Mouse (Mus musculus): ENCODE data around the gene Polr2g. TPM values are rescaled to one million over a fixed set of nuclear protein-coding genes. Genes with fewer than 3 reads are reported as not detected.
"Not testable (repeated sequence)": the region's sequence is repeated elsewhere in the genome, so short reads cannot be mapped to it uniquely, and the experiment has no call there.

Gene Polr2g
- polyA plus RNA-seq (2016; fragmentation: Nextera tagmentation; extraction: Ambion mirVana), result 166 and 170 TPM in 2 replicates

DNA sequence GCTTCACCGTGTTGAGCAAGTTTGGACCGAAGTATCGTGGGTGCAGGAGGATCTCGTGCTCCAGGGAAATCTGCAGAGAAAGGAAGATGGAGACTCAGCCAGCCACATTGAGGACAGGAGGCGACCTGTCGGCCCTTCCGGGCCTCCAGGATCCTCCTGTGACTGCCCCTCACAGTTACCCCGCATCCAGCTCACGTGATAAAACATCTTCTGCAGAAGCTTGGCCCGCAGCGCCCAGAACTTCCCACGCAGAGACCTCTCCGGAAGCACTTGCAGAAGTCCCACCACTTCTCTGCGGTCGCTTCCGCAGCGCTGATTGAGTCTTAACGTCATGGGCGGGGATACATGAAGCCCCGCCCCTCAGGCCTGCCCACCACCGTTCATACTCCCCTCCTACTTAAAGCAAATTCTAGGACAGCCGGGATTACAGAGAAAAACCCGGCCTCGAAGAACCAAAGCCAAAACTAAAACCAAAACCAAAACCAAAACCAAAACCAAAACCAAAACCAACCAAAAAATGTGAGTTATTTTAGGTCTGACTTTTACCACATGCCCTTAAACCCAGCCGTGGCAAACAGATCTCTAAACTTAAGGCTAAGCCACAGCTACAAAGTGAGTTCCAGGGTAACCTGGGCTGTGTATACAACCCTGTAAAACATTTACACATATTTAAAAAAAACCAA is at the start of gene Polr2g:
Gene Polr2g (minus strand): TSS at position 314 of the 683 bp plus-strand sequence.
- Histone ChIP-seq H3K9ac (peak within 1 kb of the TSS; percentile 85), H3K27ac (peak within 1 kb of the TSS; percentile 73), H3K9me3 (0 out of 2 replicates have a peak, but pooled peaks cover under 1% of the 10 kb centered on the region), H3K4me3 (peak within 1 kb of the TSS; percentile 90), H3K27me3 (no peaks in the 10 kb centered on the region), H3K4me2 (replicated peaks) (peak within 1 kb of the TSS; percentile 90), H3K36me3 (peaks cover 24% of the 10 kb centered on the region), H3K4me1 (peaks cover 15% of the 10 kb centered on the region)
- peak; percentile 53 for ATAC-seq (ENCODE audit: insufficient number of reproducible peaks, insufficient read depth, low FRiP score, low TSS enrichment)
- WGBS, result 2% methylated on average over 25 of the region's 25 CpGs

DNA sequence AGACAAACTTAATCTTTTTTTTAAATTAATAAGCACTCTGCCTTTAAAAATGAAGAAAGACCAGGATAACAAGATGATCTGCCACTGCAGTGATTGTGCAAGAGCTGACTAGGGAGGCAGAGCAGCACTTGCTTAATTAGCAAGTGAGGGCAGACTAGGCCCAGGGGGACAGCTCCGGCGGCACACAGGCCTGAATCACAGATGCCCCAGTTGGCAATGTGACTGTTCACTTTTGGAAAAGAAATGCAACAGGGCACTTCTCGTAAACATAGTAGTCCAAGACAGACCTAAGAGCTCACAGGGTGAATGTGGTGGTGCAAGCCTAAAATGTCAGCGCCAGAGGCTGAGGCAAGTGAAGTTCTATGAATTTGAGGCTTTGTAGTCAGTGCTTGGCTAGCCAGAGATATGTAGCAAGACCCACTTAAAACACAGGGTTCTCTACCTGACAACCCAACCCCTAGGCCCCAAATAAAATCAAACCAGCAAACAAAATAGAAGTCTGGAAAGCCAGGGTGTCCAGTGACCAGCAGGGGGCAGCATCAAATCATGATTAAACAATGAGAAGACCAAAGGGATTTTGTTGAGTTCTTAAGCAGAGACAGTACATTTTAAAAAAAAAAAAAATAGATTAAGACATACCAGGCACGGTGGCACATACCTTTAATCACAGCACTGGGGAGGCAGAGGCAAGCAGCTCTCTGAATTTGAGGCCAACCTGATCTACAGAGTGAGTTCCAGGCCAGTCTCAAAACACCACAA is 46.2 kb upstream of the Polr2g start:
- Histone ChIP-seq H3K4me1 (peaks cover 16% of the 10 kb centered on the region), H3K27me3 (no peaks in the 10 kb centered on the region), H3K27ac (no peak overlapping the region), H3K4me3 (no peak overlapping the region), H3K9ac (no peak overlapping the region), H3K9me3 (no peaks in the 10 kb centered on the region), H3K4me2 (replicated peaks) (no peak overlapping the region), H3K36me3 (peaks cover 25% of the 10 kb centered on the region)
- 61% methylated on average over 5 of the region's 5 CpGs for WGBS
- ATAC-seq (ENCODE audit: insufficient number of reproducible peaks, insufficient read depth, low FRiP score, low TSS enrichment), result no peak

DNA sequence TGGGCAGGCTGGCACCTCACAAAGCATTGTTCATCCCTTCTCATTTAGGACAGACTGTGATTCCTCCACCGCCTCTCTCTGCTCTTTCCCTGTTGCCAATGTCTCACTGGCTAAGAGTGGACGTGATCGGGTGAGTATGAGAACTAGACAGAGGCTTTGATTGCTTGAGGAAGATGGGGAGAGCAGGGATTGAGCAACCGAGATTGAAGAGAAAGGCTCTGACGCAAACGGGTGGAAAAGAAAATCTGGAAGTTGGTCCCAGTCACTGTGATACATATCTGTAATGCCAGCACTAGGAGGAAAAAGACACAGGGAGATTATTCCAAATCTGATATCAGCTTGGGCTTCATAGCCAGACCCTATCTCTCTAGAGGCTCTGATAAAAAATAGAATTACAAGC is 44.6 kb upstream of the Polr2g start:
- H3K4me2 ChIP-seq (replicated peaks), result no peak overlapping the region

GRCm38 (mm10) chr19:8841012-8841411 is 42.6 kb upstream of the Polr2g start:
- H3K36me3 ChIP-seq, result peaks cover 6% of the 10 kb centered on the region; the same call in 1 of the 2 replicates
- H3K27me3 ChIP-seq, result no peaks in the 10 kb centered on the region
- no peaks in the 10 kb centered on the region for H3K9me3 ChIP-seq
- peak overlapping the region; percentile 79 for H3K4me2 ChIP-seq (replicated peaks)
- WGBS, result 93% methylated on average over 7 of the region's 7 CpGs
- 0 out of 2 replicates have a peak overlapping the region, but pooled peaks have one; percentile 34 for H3K9ac ChIP-seq
- H3K4me1 ChIP-seq, result peaks cover 31% of the 10 kb centered on the region
- no peak overlapping the region for H3K27ac ChIP-seq
- no peak for ATAC-seq (ENCODE audit: insufficient number of reproducible peaks, insufficient read depth, low FRiP score, low TSS enrichment)
- no peak overlapping the region for H3K4me3 ChIP-seq

More for the DNA sequence above, 44.6 kb upstream of the Polr2g start:
- H3K4me3 ChIP-seq, result no peak overlapping the region
- H3K27ac ChIP-seq, result no peak overlapping the region
- no peaks in the 10 kb centered on the region for H3K9me3 ChIP-seq
- peaks cover 30% of the 10 kb centered on the region for H3K4me1 ChIP-seq
- 88% methylated on average over 6 of the region's 6 CpGs for WGBS
- no peak for ATAC-seq (ENCODE audit: insufficient number of reproducible peaks, insufficient read depth, low FRiP score, low TSS enrichment)
- no peak overlapping the region for H3K9ac ChIP-seq
- peaks cover 25% of the 10 kb centered on the region for H3K36me3 ChIP-seq
- H3K27me3 ChIP-seq, result no peaks in the 10 kb centered on the region

- peaks cover 31% of the 10 kb centered on the region for H3K4me1 ChIP-seq
Observed at GRCm38 (mm10) chr19:8839908-8840791, 41.8 kb upstream of the Polr2g start.

GRCm38 (mm10) chr19:8839103-8839907 is 40.9 kb upstream of the Polr2g start, which contains the start of gene Gng3:
Gene Gng3, minus strand, starts transcription at chr19:8839194.
- Histone ChIP-seq H3K4me1 (peaks cover 31% of the 10 kb centered on the region), H3K36me3 (peaks cover 17% of the 10 kb centered on the region), H3K27ac (peak within 1 kb of the TSS; percentile 97), H3K9ac (peak within 1 kb of the TSS; percentile 67), H3K9me3 (no peaks in the 10 kb centered on the region), H3K4me2 (replicated peaks) (peak within 1 kb of the TSS; percentile 79), H3K4me3 (peak within 1 kb of the TSS; percentile 49), H3K27me3 (no peaks in the 10 kb centered on the region)
- peak; percentile 73 for ATAC-seq (ENCODE audit: insufficient number of reproducible peaks, insufficient read depth, low FRiP score, low TSS enrichment)
- WGBS, result 44% methylated on average over 11 of the region's 11 CpGs

More at GRCm38 (mm10) chr19:8839908-8840791, 41.8 kb upstream of the Polr2g start:
- no peaks in the 10 kb centered on the region for H3K27me3 ChIP-seq
- H3K27ac ChIP-seq, result 0 out of 2 replicates have a peak overlapping the region, but pooled peaks have one; percentile 11
- H3K9me3 ChIP-seq, result no peaks in the 10 kb centered on the region
- 21% methylated on average over 29 of the region's 29 CpGs for WGBS
- peaks cover 12% of the 10 kb centered on the region; the same call in 1 of the 2 replicates for H3K36me3 ChIP-seq
- peak overlapping the region; percentile 79 for H3K4me2 ChIP-seq (replicated peaks)
- peak overlapping the region; percentile 42 for H3K4me3 ChIP-seq
- peak; percentile 8; the same call in 1 of the 2 replicates for ATAC-seq (ENCODE audit: insufficient number of reproducible peaks, insufficient read depth, low FRiP score, low TSS enrichment)
- H3K9ac ChIP-seq, result peak overlapping the region; percentile 34

DNA sequence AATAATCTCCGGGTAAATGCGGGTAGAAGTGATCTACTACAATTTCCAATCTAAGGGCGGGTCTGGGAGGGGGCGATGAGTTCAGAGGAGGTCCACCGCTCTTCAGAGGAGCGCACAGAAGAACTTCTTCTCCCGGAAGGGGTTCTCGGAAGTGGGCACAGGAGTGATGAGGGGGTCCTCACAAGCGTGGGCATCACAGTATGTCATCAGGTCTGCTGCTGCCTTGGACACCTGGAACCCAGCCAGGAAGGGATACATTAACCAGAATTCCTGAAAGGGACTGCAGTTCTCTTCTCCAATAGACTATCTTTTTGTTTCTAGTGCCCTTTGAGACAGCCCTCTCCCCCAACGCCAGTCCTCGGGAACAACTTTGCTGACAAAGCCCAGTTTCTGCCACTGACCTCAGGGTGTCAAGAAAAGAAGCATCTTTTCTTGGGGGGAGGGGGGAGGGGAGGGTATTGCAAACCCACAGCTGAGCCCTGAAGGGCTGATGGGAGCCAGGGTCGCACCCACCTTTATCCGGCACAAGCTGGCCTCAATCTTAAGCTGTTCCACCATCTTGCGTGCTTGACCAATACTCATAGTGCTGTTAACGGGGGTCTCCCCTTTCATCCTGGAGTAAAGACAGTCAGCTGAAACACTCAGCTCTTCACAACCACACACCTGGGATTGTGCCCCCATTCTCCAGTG is 39.8 kb upstream of the Polr2g start:
- Histone ChIP-seq H3K9me3 (no peaks in the 10 kb centered on the region), H3K27ac (peak overlapping the region; percentile 97), H3K4me1 (peaks cover 31% of the 10 kb centered on the region), H3K4me3 (peak overlapping the region; percentile 49), H3K9ac (peak overlapping the region; percentile 67), H3K4me2 (replicated peaks) (peak overlapping the region; percentile 79), H3K27me3 (no peaks in the 10 kb centered on the region), H3K36me3 (peaks cover 29% of the 10 kb centered on the region)
- 21% methylated on average over 15 of the region's 15 CpGs for WGBS
- ATAC-seq (ENCODE audit: insufficient number of reproducible peaks, insufficient read depth, low FRiP score, low TSS enrichment), result 0 out of 2 replicates have a peak, but pooled peaks have one; percentile 0

DNA sequence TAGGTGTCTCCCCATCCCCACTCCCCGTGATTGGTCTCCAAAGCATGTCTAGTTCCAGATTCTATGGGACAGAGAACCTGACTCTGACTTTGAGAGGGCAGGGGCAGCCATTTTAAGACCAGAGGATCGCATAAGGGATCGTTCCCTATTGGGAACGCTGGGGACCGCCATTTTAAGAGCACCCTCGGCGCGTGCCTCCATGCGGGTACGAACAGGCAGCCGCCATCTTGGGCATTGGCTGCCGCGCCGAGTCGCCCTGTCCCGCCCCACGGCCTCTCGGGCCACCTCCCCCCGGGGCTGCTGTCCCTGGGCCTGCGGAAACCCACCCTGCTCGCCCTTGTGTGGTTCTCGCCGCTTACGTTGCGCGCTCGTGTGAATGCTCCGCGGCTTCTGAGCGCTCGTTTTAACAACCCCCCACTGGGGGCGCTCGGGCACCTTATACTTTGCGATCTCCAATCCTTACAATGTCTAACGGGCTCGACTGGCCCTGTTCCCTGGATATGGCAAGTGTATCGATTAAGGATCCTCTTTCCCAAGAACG is 38.9 kb upstream of the Polr2g start, which contains the start of gene Bscl2:
Gene Bscl2 (plus strand): TSS at position 217 of the 541 bp plus-strand sequence.
- Histone ChIP-seq H3K4me3 (peak within 1 kb of the TSS; percentile 49), H3K4me2 (replicated peaks) (peak within 1 kb of the TSS; percentile 79), H3K9ac (peak within 1 kb of the TSS; percentile 67), H3K36me3 (peaks cover 37% of the 10 kb centered on the region), H3K9me3 (no peaks in the 10 kb centered on the region), H3K27ac (peak within 1 kb of the TSS; percentile 97), H3K4me1 (peaks cover 31% of the 10 kb centered on the region), H3K27me3 (no peaks in the 10 kb centered on the region)
- whole genome bisulfite sequencing, result under 1% methylated on average over 38 of the region's 38 CpGs
- peak; percentile 49; the same call in 1 of the 2 replicates for ATAC-seq (ENCODE audit: insufficient number of reproducible peaks, insufficient read depth, low FRiP score, low TSS enrichment)

DNA sequence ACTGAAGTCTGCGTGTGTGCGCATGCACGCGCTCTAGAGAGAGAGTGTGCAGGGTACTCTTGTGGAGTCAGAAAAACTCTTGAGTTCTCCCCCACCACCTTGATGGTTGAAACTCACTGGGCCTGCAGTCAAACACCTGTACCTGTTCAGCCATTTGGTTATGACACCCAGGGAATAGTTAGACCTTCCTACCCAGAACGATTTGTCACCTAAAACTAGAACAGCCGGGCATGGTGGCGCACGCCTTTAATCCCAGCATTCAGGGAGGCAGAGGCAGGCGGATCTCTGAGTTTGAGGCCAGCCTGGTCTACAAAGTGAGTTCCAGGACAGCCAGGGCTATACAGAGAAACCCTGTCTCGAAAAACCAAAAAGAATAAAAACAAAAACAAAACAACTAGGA is 38.0 kb upstream of the Polr2g start:
- Histone ChIP-seq H3K36me3 (peaks cover 46% of the 10 kb centered on the region), H3K4me1 (peaks cover 31% of the 10 kb centered on the region)
- not testable (repeated sequence) for H3K9ac ChIP-seq; ATAC-seq (ENCODE audit: insufficient number of reproducible peaks, insufficient read depth, low FRiP score, low TSS enrichment); H3K27ac ChIP-seq; H3K4me3 ChIP-seq; H3K9me3 ChIP-seq; H3K4me2 ChIP-seq (replicated peaks); H3K27me3 ChIP-seq
- 97% methylated on average over 10 of the region's 10 CpGs for WGBS

DNA sequence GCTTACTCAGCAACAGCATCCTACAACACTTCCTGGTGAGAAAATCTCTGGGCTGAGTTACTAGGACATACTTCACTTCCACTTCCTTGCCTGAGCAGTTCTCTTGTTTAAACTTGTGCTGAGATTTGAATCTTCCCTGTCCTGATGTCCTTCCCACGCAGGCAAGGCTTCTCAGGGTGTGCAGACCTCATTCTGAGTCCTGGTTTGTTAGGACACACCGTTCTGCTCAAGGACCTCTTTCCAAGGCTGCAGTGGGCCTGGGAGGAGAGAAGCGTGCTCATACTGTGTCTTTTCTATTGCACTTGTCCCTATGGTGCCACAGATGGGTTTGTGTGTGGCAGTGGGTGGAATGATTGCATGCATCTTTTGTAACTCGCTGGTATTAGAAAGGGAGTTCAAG is 34.6 kb upstream of the Polr2g start:
- ATAC-seq (ENCODE audit: insufficient number of reproducible peaks, insufficient read depth, low FRiP score, low TSS enrichment), result no peak
- H3K36me3 ChIP-seq, result peaks cover 75% of the 10 kb centered on the region
- WGBS, result 95% methylated on average over 4 of the region's 4 CpGs

More for the DNA sequence above, 34.6 kb upstream of the Polr2g start:
- Histone ChIP-seq H3K4me1 (peaks cover under 1% of the 10 kb centered on the region; the same call in 1 of the 2 replicates), H3K4me2 (replicated peaks) (no peak overlapping the region), H3K27me3 (no peaks in the 10 kb centered on the region), H3K27ac (no peak overlapping the region), H3K4me3 (no peak overlapping the region), H3K9me3 (no peaks in the 10 kb centered on the region), H3K9ac (no peak overlapping the region)

All from embryonic facial prominence, embryonic 12.5 days (tissue).